Mouse (Mus musculus) heart, postnatal 0 days (tissue): Measurements from ENCODE around the gene Fam193b. TPM values are rescaled to one million over a fixed set of nuclear protein-coding genes. Genes with fewer than 3 reads are reported as not detected.
"Not testable (repeated sequence)": the region's sequence is repeated elsewhere in the genome, so short reads cannot be mapped to it uniquely, and the experiment has no call there.

Experiments
- ATAC-seq: fragments of 200-750 bp; cut with Nextera tagmentation; 2 replicates; pipeline ENCODE4 v1.8.0; 2017; ENCODE audit warnings: low read depth, moderate number of reproducible peaks, moderate library complexity; ENCODE audit not compliant: insufficient read depth
- DNase-seq: peaks from one replicate; pipeline ENCODE4 v3.0.0-alpha.2; 2016; ENCODE audit warnings: low spot score
- H3K27ac ChIP-seq: fragments of 300-500 bp; sonication (generic); 2 replicates; pipeline ENCODE4 v1.5.1; 2014; ENCODE audit warnings: low read depth, mild to moderate bottlenecking
- H3K27me3 ChIP-seq: fragments of 300-500 bp; sonication (generic); 2 replicates; pipeline ENCODE4 v1.6.1; 2014; ENCODE audit warnings: low read length, mixed read lengths; ENCODE audit not compliant: control insufficient read depth, insufficient read depth
- H3K36me3 ChIP-seq: fragments of 300-500 bp; sonication (generic); replicated peaks from 2 replicates; pipeline ENCODE4 v1.6.1; 2014; ENCODE audit warnings: low read length, mixed read lengths; ENCODE audit not compliant: control insufficient read depth, insufficient read depth
- H3K4me1 ChIP-seq: fragments of 300-500 bp; sonication (generic); 2 replicates; pipeline ENCODE4 v1.6.1; 2014; ENCODE audit warnings: antibody characterized with exemption; ENCODE audit not compliant: control insufficient read depth, insufficient read depth
- H3K4me2 ChIP-seq: fragments of 300-500 bp; sonication (generic); 2 replicates; pipeline ENCODE4 v1.6.1; 2014; ENCODE audit warnings: low read depth, mild to moderate bottlenecking, low read length, moderate library complexity
- H3K4me3 ChIP-seq: fragments of 300-500 bp; sonication (generic); 2 replicates; pipeline ENCODE4 v1.5.1; 2014; ENCODE audit warnings: low read depth, low read length
- H3K9ac ChIP-seq: fragments of 300-500 bp; sonication (generic); replicated peaks from 2 replicates; pipeline ENCODE4 v1.6.1; 2014; ENCODE audit warnings: low read depth, low read length, mixed read lengths
- H3K9me3 ChIP-seq: fragments of 300-500 bp; sonication (generic); replicated peaks from 2 replicates; pipeline ENCODE4 v1.6.1; 2016; ENCODE audit warnings: low read length; ENCODE audit not compliant: control insufficient read depth
- CTCF ChIP-seq: IDR thresholded peaks from 2 replicates; pipeline ENCODE4 v1.5.1; 2016; ENCODE audit warnings: antibody characterized with exemption, control low read depth, low read depth
- EP300 ChIP-seq: IDR thresholded peaks from 2 replicates; pipeline ENCODE4 v1.6.1; 2016; ENCODE audit warnings: antibody characterized with exemption, low read depth
- WGBS: fragments of 180-500 bp; shearing (Covaris S2); extraction: QIAGEN DNeasy Blood & Tissue Kit; methylation state at CpG from one replicate; pipeline ENCODE4 v1.1.7; 2014; 5-methylcytosine and 5-hydroxymethylcytosine counted together
- polyA plus RNA-seq: library from polyadenylated mRNA; unstranded; fragments of >200 nt; fragmentation: Nextera tagmentation; extraction: Ambion mirVana; gene quantifications from 2 replicates; pipeline ENCODE4 v1.2.1, GENCODE M21; 2015
- total RNA-seq: library from RNA; depleted of rRNA; stranded (reverse); fragments of >200 nt; gene quantifications from 2 replicates; pipeline ENCODE4 v1.2.3, GENCODE M21; 2014; ENCODE audit warnings: low replicate concordance

Fam193b gene
- total and polyA plus RNA-seq, 2 experiments from 2014 or later, result 10.3 to 17.7 TPM

DNA sequence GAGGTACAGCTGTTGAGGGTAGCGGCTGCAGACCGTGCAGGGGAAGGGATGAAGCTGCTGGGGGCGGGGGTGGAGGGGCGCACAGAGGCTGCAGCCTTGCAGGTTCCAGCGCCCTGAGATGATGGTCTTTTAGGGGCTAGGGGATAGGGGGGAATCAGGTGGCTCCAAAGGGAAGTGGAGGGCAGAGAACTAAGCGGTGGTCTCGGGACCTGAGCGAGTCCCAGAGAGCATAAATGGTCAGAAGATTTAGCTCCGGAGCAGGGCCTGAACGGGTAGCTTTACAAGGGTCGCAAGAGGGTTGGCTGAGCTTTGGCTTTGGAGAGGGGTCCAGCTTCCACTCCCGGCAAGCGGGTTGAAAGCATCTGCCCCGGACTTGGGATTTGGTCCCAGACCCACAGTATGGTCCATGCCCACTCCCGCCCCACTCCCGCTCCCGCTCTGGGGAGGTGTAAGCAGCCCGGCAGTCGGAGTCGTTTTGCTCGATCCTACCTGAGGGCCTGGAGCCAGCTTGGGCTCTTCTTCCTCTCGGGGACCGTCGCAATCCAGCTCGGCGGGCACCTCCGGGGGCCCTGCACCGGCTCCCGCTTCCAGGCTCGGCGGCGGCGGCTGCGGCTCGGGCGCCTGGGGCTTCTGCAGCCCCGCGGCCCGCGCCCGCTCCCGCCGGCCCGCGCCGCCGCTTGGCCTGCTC lies 490 bp downstream of the Fam193b start:
- H3K9ac ChIP-seq, result peak overlapping the region; percentile 95
- ATAC-seq (peak; percentile 71), DNase-seq (no peak)
- H3K9me3 ChIP-seq, result 0 out of 2 replicates have a peak, but pooled peaks cover 4% of the 10 kb centered on the region
- no peak for TF ChIP-seq EP300
- TF ChIP-seq CTCF, result no peak
- H3K27ac ChIP-seq, result peak overlapping the region; percentile 81
- H3K4me1 ChIP-seq, result peaks cover 12% of the 10 kb centered on the region
- H3K27me3 ChIP-seq, result no peaks in the 10 kb centered on the region
- H3K4me3 ChIP-seq, result peak overlapping the region; percentile 88
- 0% methylated on average over 31 of the region's 47 CpGs for WGBS
- peak overlapping the region; percentile 92 for H3K4me2 ChIP-seq
- H3K36me3 ChIP-seq, result peaks cover 4% of the 10 kb centered on the region; the same call in 1 of the 2 replicates

DNA sequence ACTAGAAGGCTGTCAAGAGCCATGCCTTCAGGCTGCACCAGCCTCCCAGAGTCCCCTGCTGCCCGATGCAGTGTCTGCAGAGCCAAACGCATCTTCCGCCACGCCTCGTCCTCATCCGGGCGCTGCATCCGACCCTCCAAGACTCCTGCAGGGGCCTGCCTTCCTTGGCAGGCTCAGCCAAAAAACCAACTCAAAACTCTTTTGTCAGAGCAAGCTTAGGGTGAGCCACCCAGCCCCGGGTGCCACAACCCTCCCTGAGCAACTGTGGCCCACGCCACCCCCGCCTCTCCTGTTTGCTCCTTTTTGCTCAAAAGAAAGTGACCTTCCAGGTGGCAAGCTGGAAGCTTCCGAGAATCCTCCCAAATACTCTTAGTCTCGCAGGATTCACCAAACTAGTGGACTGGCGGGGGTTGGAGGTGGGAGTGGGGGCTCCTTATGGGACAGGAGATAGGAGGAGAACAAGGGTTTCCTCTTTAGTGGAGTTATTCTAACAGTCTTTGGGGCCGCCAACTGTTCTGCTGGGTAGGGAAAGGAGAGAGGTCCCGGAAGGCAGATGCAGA lies 1.1 kb downstream of the Fam193b start:
- peaks cover 4% of the 10 kb centered on the region; the same call in 1 of the 2 replicates for H3K36me3 ChIP-seq
- H3K4me1 ChIP-seq, result peaks cover 12% of the 10 kb centered on the region

DNA sequence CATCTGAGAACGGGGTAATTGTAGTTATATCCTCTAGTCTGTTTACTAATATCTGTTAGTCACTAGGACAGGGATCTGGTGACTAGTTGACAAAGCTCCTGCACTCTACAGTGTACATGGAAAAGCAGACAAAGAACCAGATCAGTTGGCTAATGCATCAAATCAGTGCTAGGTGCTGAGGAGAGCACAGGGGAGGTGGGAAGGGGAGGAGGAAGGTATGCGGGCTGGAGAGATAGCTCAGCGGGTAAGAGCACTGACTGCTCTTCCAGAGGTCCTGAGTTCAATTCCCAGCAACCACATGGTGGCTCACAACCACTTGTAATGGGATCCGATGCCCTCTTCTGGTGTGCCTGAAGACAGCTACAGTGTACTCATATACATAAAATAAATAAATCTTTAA lies 2.4 kb downstream of the Fam193b start:
- 81% methylated on average over 4 of the region's 4 CpGs for WGBS

More for the DNA sequence above, 1.1 kb downstream of the Fam193b start:
- no peaks in the 10 kb centered on the region for H3K27me3 ChIP-seq
- H3K4me2 ChIP-seq, result peak overlapping the region; percentile 92
- WGBS, result 8% methylated on average over 16 of the region's 16 CpGs
- H3K27ac ChIP-seq, result peak overlapping the region; percentile 81; the same call in 1 of the 2 replicates
- H3K9me3 ChIP-seq, result 0 out of 2 replicates have a peak, but pooled peaks cover 4% of the 10 kb centered on the region
- peak overlapping the region; percentile 88 for H3K4me3 ChIP-seq
- ATAC-seq (no peak), DNase-seq (no peak)
- TF ChIP-seq EP300, result no peak
- TF ChIP-seq CTCF, result no peak
- peak overlapping the region; percentile 95 for H3K9ac ChIP-seq

DNA sequence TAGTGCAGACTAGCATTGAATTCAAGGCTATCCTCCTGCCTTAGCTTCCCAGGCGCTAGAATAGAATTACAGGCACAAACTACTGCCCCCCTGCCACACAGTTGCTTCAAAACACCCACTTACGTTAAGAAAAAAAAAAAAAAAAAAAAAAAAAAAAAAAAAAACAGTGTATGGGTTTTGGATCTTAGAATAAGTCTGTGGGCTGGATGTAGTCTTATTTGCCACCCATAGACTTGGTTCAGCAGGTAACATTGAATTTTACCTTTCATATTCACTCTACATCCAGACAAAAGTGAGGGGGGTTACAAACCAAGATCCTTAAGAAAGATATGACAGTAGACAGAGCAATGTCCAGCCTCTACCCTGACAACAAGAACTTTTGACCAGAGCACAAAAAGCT lies 3.0 kb downstream of the Fam193b start:
- H3K9ac ChIP-seq, result no peak overlapping the region
- H3K36me3 ChIP-seq, result peaks cover 4% of the 10 kb centered on the region; the same call in 1 of the 2 replicates
- no peak overlapping the region for H3K4me3 ChIP-seq
- H3K27ac ChIP-seq, result no peak overlapping the region
- H3K27me3 ChIP-seq, result no peaks in the 10 kb centered on the region
- DNase-seq, result no peak
- H3K4me1 ChIP-seq, result peaks cover 12% of the 10 kb centered on the region
- no peak for ATAC-seq
- 90% methylated on average over 2 of the region's 2 CpGs for WGBS
- no peaks in the 10 kb centered on the region for H3K9me3 ChIP-seq
- no peak overlapping the region for H3K4me2 ChIP-seq
- no peak for TF ChIP-seq EP300

More for the DNA sequence above, 2.4 kb downstream of the Fam193b start:
- ATAC-seq, H3K4me2 ChIP-seq, H3K9me3 ChIP-seq, H3K4me3 ChIP-seq, H3K27me3 ChIP-seq, DNase-seq, H3K27ac ChIP-seq, H3K9ac ChIP-seq, H3K36me3 ChIP-seq: not testable (repeated sequence)
- H3K4me1 ChIP-seq, result peaks cover 12% of the 10 kb centered on the region

DNA sequence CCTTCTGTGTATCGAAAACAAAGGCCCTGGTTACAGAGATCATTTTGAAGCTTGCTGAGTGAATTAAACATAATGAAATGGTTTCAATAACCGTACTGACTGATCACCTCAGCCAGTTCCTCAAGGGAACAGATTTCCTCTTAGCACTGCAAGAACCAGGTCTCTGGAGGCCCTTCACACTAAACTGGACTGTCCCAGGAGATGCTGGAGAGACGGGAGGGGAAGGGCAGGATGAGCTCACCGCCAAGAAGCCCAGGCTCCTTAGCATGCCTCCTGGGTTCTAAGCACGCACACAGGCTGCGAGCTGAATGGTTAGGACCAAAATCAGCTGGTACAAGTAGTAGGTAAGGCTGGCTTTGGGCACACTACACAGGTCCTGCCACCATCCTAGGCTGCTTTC lies 3.9 kb downstream of the Fam193b start:
- peaks cover 12% of the 10 kb centered on the region for H3K4me1 ChIP-seq

More for the DNA sequence above, 3.9 kb downstream of the Fam193b start:
- Histone ChIP-seq H3K9me3 (no peaks in the 10 kb centered on the region), H3K4me3 (no peak overlapping the region), H3K36me3 (peaks cover 4% of the 10 kb centered on the region; the same call in 1 of the 2 replicates), H3K9ac (no peak overlapping the region), H3K27ac (no peak overlapping the region), H3K4me2 (no peak overlapping the region), H3K27me3 (no peaks in the 10 kb centered on the region)
- ATAC-seq (no peak), DNase-seq (no peak)
- WGBS, result 77% methylated on average over 6 of the region's 6 CpGs
- no peak for TF ChIP-seq EP300
- no peak for TF ChIP-seq CTCF
